Mouse (Mus musculus) MEL (cell line): ENCODE measurements around the gene Gm29427. TPM values are rescaled to one million over a fixed set of nuclear protein-coding genes. Genes with fewer than 3 reads are reported as not detected.

ENCODE experiments used
- DNase-seq: peaks from one replicate; pipeline ENCODE4 v3.0.0; 2011; ENCODE audit warnings: low read depth, low spot score
- H3K27ac ChIP-seq: 2 replicates; pipeline ENCODE4 v1.5.1; 2012; ENCODE audit warnings: low read depth, mild to moderate bottlenecking, control low read depth, low read length, moderate library complexity; ENCODE audit not compliant: control insufficient read depth
- H3K27me3 ChIP-seq, 2 experiments: fragments of 150-350 bp in 1 of 2; sonication (generic) in 1 of 2; 2 replicates each; pipeline ENCODE4 v1.6.1; 2012; ENCODE audit warnings: low read length in 2 of 2, mild to moderate bottlenecking in 2 of 2, improper control_type of control experiment in 1 of 2, moderate library complexity in 1 of 2; ENCODE audit not compliant: insufficient read depth in 2 of 2, control insufficient read depth in 1 of 2
- H3K36me3 ChIP-seq, 2 experiments: 2 replicates each; pipeline ENCODE4 v1.6.1; 2012 to 2014; ENCODE audit warnings: low read length in 2 of 2, improper control_type of control experiment in 1 of 2, inconsistent platforms in 1 of 2, mild to moderate bottlenecking in 1 of 2; ENCODE audit not compliant: insufficient read depth in 2 of 2, control insufficient read depth in 1 of 2
- H3K4me1 ChIP-seq, 2 experiments: fragments of 150-350 bp in 1 of 2; sonication (generic) in 1 of 2; 2 replicates each; pipeline ENCODE4 v1.6.1; 2012; ENCODE audit warnings: low read length in 2 of 2, improper control_type of control experiment in 1 of 2, mild to moderate bottlenecking in 1 of 2; ENCODE audit not compliant: insufficient read depth in 2 of 2, control insufficient read depth in 1 of 2
- H3K4me3 ChIP-seq, 2 experiments: fragments of 150-350 bp in 1 of 2; sonication (generic) in 1 of 2; 2 replicates each; pipeline ENCODE4 v1.5.1; 2012; ENCODE audit warnings: low read depth in 2 of 2, low read length in 2 of 2, mild to moderate bottlenecking in 2 of 2, moderate library complexity in 2 of 2, control low read depth in 1 of 2, improper control_type of control experiment in 1 of 2; ENCODE audit not compliant: control insufficient read depth in 1 of 2, insufficient read depth in 1 of 2
- H3K79me2 ChIP-seq: 2 replicates; pipeline ENCODE4 v1.6.1; 2012; ENCODE audit warnings: mild to moderate bottlenecking, low read length, moderate library complexity; ENCODE audit not compliant: control insufficient read depth, poor library complexity, insufficient read depth
- H3K9ac ChIP-seq: 2 replicates; pipeline ENCODE4 v1.6.1; 2012; ENCODE audit warnings: low read depth, mild to moderate bottlenecking, control low read depth, low read length, moderate library complexity; ENCODE audit not compliant: control insufficient read depth, poor library complexity, severe bottlenecking
- H3K9me3 ChIP-seq: fragments of 150-350 bp; sonication (generic); replicated peaks from 2 replicates; pipeline ENCODE4 v1.6.1; 2012; ENCODE audit warnings: mild to moderate bottlenecking, low read length, improper control_type of control experiment, moderate library complexity; ENCODE audit not compliant: insufficient read depth
- CHD2 ChIP-seq: IDR thresholded peaks from 2 replicates; pipeline ENCODE4 v1.6.1; 2011; ENCODE audit warnings: low read length, improper control_type of control experiment
- CTCF ChIP-seq, 3 experiments: IDR thresholded peaks in 2 of 3; conservative IDR thresholded peaks in 1 of 3; 2 replicates each; pipeline ENCODE4 v1.5.1; 2011 to 2012; ENCODE audit warnings: low read length in 3 of 3, low read depth in 2 of 3, mild to moderate bottlenecking in 2 of 3, improper control_type of control experiment in 1 of 3, inconsistent platforms in 1 of 3, mixed read lengths in 1 of 3, moderate library complexity in 1 of 3; ENCODE audit not compliant: control insufficient read depth in 1 of 3, insufficient read depth in 1 of 3, poor library complexity in 1 of 3, severe bottlenecking in 1 of 3
- E2F4 ChIP-seq: IDR thresholded peaks from 2 replicates; pipeline ENCODE4 v1.6.1; 2011; ENCODE audit warnings: low read depth, low read length, improper control_type of control experiment, borderline replicate concordance
- ELF1 ChIP-seq: IDR thresholded peaks from 2 replicates; pipeline ENCODE4 v1.6.1; 2014; ENCODE audit warnings: low read depth, mild to moderate bottlenecking, inconsistent platforms, low read length, improper control_type of control experiment, moderate library complexity
- EP300 ChIP-seq, 2 experiments: IDR thresholded peaks; 2 replicates each; pipeline ENCODE4 v1.6.1; 2011; ENCODE audit warnings: improper control_type of control experiment in 2 of 2, low read length in 2 of 2, low read depth in 1 of 2, mild to moderate bottlenecking in 1 of 2
- ETS1 ChIP-seq: IDR thresholded peaks from 2 replicates; pipeline ENCODE4 v1.6.1; 2012; ENCODE audit warnings: low read depth, mild to moderate bottlenecking, inconsistent platforms, low read length, improper control_type of control experiment, moderate library complexity
- GABPA ChIP-seq: IDR thresholded peaks from 2 replicates; pipeline ENCODE4 v1.6.1; 2012; ENCODE audit warnings: low read depth, mild to moderate bottlenecking, inconsistent platforms, low read length, improper control_type of control experiment, moderate library complexity
- GATA1 ChIP-seq: IDR thresholded peaks from 2 replicates; pipeline ENCODE4 v1.6.1; 2011; ENCODE audit warnings: low read depth, low read length, improper control_type of control experiment
- HCFC1 ChIP-seq: IDR thresholded peaks from 2 replicates; pipeline ENCODE4 v1.6.1; 2012; ENCODE audit warnings: low read depth, mild to moderate bottlenecking, inconsistent platforms, low read length, improper control_type of control experiment, moderate library complexity
- JUND ChIP-seq: IDR thresholded peaks from 2 replicates; pipeline ENCODE4 v1.6.1; 2011; ENCODE audit warnings: low read depth, mild to moderate bottlenecking, improper control_type of control experiment, low read length
- MAX ChIP-seq: IDR thresholded peaks from 2 replicates; pipeline ENCODE4 v1.6.1; 2011; ENCODE audit warnings: low read length, improper control_type of control experiment
- MAZ ChIP-seq: IDR thresholded peaks from 2 replicates; pipeline ENCODE4 v1.6.1; 2012; ENCODE audit warnings: low read depth, mild to moderate bottlenecking, inconsistent platforms, low read length, improper control_type of control experiment
- MXI1 ChIP-seq: IDR thresholded peaks from 2 replicates; pipeline ENCODE4 v1.6.1; 2011; ENCODE audit warnings: mild to moderate bottlenecking, low read depth, low read length, improper control_type of control experiment
- MYC ChIP-seq: IDR thresholded peaks from 2 replicates; pipeline ENCODE4 v1.6.1; 2011; ENCODE audit warnings: low read depth, mild to moderate bottlenecking, low read length, improper control_type of control experiment, moderate library complexity
- NRF1 ChIP-seq: IDR thresholded peaks from 2 replicates; pipeline ENCODE4 v1.6.1; 2014; ENCODE audit warnings: low read depth, mild to moderate bottlenecking, inconsistent platforms, low read length, improper control_type of control experiment, moderate library complexity; ENCODE audit not compliant: poor library complexity, insufficient read depth, severe bottlenecking
- POLR2AphosphoS2 ChIP-seq: IDR thresholded peaks from 2 replicates; pipeline ENCODE4 v1.6.1; 2011; ENCODE audit warnings: low read length, improper control_type of control experiment
- RAD21 ChIP-seq: IDR thresholded peaks from 2 replicates; pipeline ENCODE4 v1.6.1; 2011; ENCODE audit warnings: mild to moderate bottlenecking, low read depth, low read length, improper control_type of control experiment
- SIN3A ChIP-seq: IDR thresholded peaks from 2 replicates; pipeline ENCODE4 v1.6.1; 2012; ENCODE audit warnings: low read length, improper control_type of control experiment, inconsistent platforms
- TAL1 ChIP-seq: IDR thresholded peaks from 2 replicates; pipeline ENCODE4 v1.6.1; 2012; ENCODE audit warnings: mild to moderate bottlenecking, inconsistent platforms, low read length, moderate library complexity, mixed read lengths
- TCF12 ChIP-seq: IDR thresholded peaks from 2 replicates; pipeline ENCODE4 v1.6.1; 2014; ENCODE audit warnings: low read depth, mild to moderate bottlenecking, inconsistent platforms, low read length, improper control_type of control experiment, moderate library complexity
- UBTF ChIP-seq: IDR thresholded peaks from 2 replicates; pipeline ENCODE4 v1.6.1; 2012; ENCODE audit warnings: low read depth, mild to moderate bottlenecking, inconsistent platforms, low read length, improper control_type of control experiment, moderate library complexity, borderline replicate concordance; ENCODE audit not compliant: insufficient read depth
- ZKSCAN1 ChIP-seq: IDR thresholded peaks from 2 replicates; pipeline ENCODE4 v1.6.1; 2012; ENCODE audit warnings: low read depth, mild to moderate bottlenecking, inconsistent platforms, low read length, improper control_type of control experiment, moderate library complexity
- ZNF384 ChIP-seq: IDR thresholded peaks from 2 replicates; pipeline ENCODE4 v1.6.1; 2012; ENCODE audit warnings: low read depth, mild to moderate bottlenecking, inconsistent platforms, low read length, improper control_type of control experiment
- polyA plus RNA-seq, 2 experiments: library from polyadenylated mRNA; stranded (reverse) in 1 of 2; unstranded in 1 of 2; fragments of >175 nt in 1 of 2; fragments of >200 nt in 1 of 2; gene quantifications; 2 replicates each; pipeline versions ENCODE4 v1.2.1 to v1.2.4; 2012; ENCODE audit warnings: low replicate concordance in 2 of 2, low read depth in 1 of 2; ENCODE audit not compliant: insufficient read length in 2 of 2, insufficient read depth in 1 of 2, missing spikeins in 1 of 2
- total RNA-seq: library from RNA; depleted of rRNA; stranded (reverse); fragments of 300-350 nt; gene quantifications from 2 replicates; pipeline ENCODE4 v1.2.3, GENCODE M21; 2012

Gene Gm29427
- total and polyA plus RNA-seq, 3 experiments, result not detected

DNA sequence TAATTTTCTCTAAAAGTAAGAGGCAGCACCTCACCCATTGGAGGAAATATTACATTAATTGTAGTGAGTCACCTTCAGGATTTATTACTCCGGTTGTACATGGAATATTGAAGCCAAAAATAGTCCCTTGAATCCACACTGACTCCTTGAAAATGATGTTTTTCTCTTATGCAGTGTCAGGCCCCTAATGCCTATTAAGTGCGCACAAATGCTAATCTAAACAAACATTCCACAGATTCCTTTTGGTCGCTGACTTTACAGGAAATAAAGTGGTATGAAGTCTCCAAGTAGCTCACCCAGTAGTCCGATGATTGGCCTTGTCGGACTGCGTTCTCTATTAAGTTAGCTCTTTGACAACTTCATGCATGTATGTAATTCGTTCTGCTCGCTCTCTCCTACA lies 19.3 kb upstream of the Gm29427 start:
- TF ChIP-seq MXI1, result no peak
- no peak for TF ChIP-seq MAX
- no peak for TF ChIP-seq GATA1
- no peak for TF ChIP-seq CTCF (IDR thresholded peaks at IDR 0.05 in 2 of 3, conservative IDR thresholded peaks at IDR 0.05 in 1 of 3; ENCODE audit: control insufficient read depth in 1 of 3, insufficient read depth in 1 of 3, low read depth in 2 of 3, low read length in 3 of 3, poor library complexity in 1 of 3, severe bottlenecking in 1 of 3)
- no peak for TF ChIP-seq ETS1
- TF ChIP-seq ZKSCAN1, result no peak
- TF ChIP-seq RAD21, result no peak
- no peaks in the 10 kb centered on the region for H3K9me3 ChIP-seq
- H3K4me3 ChIP-seq, result no peak overlapping the region
- DNase-seq, result no peak
- no peak overlapping the region for H3K27ac ChIP-seq
- H3K79me2 ChIP-seq, result no peaks in the 10 kb centered on the region
- peaks cover 0 to 36% of the 10 kb centered on the region in 2 experiments; a peak in 2 of 4 replicates for H3K36me3 ChIP-seq
- no peaks in the 10 kb centered on the region for H3K27me3 ChIP-seq
- no peak overlapping the region for H3K9ac ChIP-seq
- H3K4me1 ChIP-seq, result peaks cover 9 to 34% of the 10 kb centered on the region in 2 experiments

DNA sequence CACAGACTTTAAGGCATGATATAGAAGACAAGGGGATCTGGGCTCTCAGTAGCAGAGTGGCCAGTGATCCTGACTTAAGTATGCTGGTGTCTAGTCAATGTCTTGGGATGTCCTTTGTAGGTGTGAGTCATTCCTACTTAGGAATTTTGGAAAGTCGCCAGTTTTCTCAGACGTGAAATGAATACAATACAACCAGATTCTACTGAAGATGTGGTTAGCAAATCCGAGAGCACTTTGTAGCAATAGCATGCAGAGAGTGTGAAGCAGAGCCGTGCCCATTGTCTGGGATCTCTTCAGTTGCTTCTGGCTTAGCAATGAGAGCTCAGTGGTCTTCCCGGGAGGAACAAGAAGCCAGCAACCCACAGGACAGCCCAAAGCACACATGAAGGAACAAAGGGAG lies 18.9 kb upstream of the Gm29427 start:
- H3K9me3 ChIP-seq, result no peaks in the 10 kb centered on the region
- H3K27ac ChIP-seq, result no peak overlapping the region
- no peak for TF ChIP-seq RAD21
- no peak for TF ChIP-seq CHD2
- no peak for TF ChIP-seq CTCF (IDR thresholded peaks at IDR 0.05 in 2 of 3, conservative IDR thresholded peaks at IDR 0.05 in 1 of 3; ENCODE audit: control insufficient read depth in 1 of 3, insufficient read depth in 1 of 3, low read depth in 2 of 3, low read length in 3 of 3, poor library complexity in 1 of 3, severe bottlenecking in 1 of 3)
- TF ChIP-seq EP300 (IDR thresholded peaks at IDR 0.05; ENCODE audit: low read depth in 1 of 2, low read length in 2 of 2), result no peak
- no peak for TF ChIP-seq ETS1
- no peak for TF ChIP-seq TAL1
- TF ChIP-seq JUND, result no peak
- no peak for TF ChIP-seq ZNF384
- TF ChIP-seq, all 39 proteins: peak for 0
- DNase-seq, result no peak
- H3K79me2 ChIP-seq, result no peaks in the 10 kb centered on the region
- H3K27me3 ChIP-seq, result no peaks in the 10 kb centered on the region
- no peak overlapping the region for H3K4me3 ChIP-seq
- peaks cover 0 to 32% of the 10 kb centered on the region in 2 experiments; a peak in 2 of 4 replicates for H3K36me3 ChIP-seq
- H3K9ac ChIP-seq, result no peak overlapping the region
- H3K4me1 ChIP-seq, result peaks cover 6 to 33% of the 10 kb centered on the region in 2 experiments

DNA sequence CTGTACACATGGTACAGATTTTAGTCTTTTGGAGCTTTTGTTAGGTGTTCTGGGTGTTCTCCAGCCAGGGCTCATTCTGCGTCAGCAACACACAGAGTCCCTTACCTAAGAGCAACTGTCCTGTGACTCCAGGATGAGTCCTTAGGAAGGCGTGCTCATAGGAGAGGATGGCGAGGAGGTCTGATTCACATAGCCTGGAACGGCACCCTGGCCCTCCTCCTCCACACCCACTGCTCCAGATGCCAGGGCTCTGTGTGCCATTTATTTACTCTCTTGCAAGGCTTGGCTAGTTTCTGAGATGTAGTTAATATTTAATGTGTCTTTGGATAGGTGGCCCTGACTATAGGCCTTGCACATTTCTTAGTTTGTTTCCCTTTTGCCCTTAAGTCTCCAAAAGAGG lies 18.1 kb upstream of the Gm29427 start:
- H3K27ac ChIP-seq, result no peak overlapping the region
- no peaks in the 10 kb centered on the region for H3K9me3 ChIP-seq
- TF ChIP-seq UBTF (no peak), TCF12 (no peak), MAX (no peak), GABPA (no peak), E2F4 (no peak), ELF1 (no peak), EP300 (IDR thresholded peaks at IDR 0.05; ENCODE audit: low read depth in 1 of 2, low read length in 2 of 2) (no peak), MYC (no peak), ZKSCAN1 (no peak), NRF1 (no peak), SIN3A (no peak), HCFC1 (no peak), MAZ (no peak), CHD2 (no peak), MXI1 (no peak), POLR2AphosphoS2 (no peak)
- TF ChIP-seq, all 39 proteins: peak for 0
- H3K79me2 ChIP-seq, result no peaks in the 10 kb centered on the region
- peak overlapping the region in 1 of 2 experiments; percentile 32; a peak in 1 of 4 replicates for H3K4me3 ChIP-seq
- H3K4me1 ChIP-seq, result peaks cover 0 to 30% of the 10 kb centered on the region in 2 experiments
- no peak overlapping the region for H3K9ac ChIP-seq
- DNase-seq, result no peak
- H3K27me3 ChIP-seq, result no peaks in the 10 kb centered on the region
- H3K36me3 ChIP-seq, result peaks cover 0 to 25% of the 10 kb centered on the region in 2 experiments; a peak in 2 of 4 replicates
